ENCODE assay signal across 10 mouse cellular contexts in the genomic region with DNA sequence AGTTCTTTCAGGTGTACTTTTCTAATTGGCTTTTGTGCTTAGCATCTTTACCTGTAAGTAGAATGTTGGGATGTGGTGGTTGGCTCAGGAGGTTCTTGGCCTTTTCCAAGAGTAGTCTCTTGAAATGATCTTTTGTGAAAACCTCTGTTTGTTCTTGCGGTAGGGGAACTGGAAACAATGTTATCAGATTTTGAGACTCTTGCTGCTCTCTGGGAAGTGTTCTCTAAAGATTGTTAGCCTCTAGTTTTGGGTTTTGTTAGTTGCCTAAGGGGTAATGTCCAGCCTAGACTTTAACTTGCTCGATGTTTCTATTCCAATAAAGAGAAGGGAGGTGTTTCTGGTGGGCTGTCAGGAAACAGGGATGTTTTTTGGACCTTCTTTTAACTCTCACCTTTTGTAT. TPM values are rescaled to one million over a fixed set of nuclear protein-coding genes. Genes with fewer than 3 reads are reported as not detected.
DNase-seq lines count a peak whose midpoint lies in the region; ATAC-seq and TF ChIP-seq lines count a peak whose summit lies in the region.
"Had no signal": no experiment of that assay in that cellular context is flagged by ENCODE, and none has a peak within 500 bp of the region (broad histone marks: within the 10 kb centered on the region; RNA-seq: fewer than 3 reads in every experiment).

No protein-coding gene starts in this region.

- no peak overlapping the region for H3K9ac ChIP-seq in lung, postnatal 0 days (replicated peaks; ENCODE audit: low read depth)
- peak overlapping the region; percentile 96; the same call in 1 of the 2 replicates for H3K9ac ChIP-seq in forebrain, embryonic 13.5 days
- peak overlapping the region; percentile 94; the same call in 1 of the 2 replicates for H3K9ac ChIP-seq in limb, embryonic 14.5 days (ENCODE audit: low read depth, low read length, severe bottlenecking)
- H3K9ac ChIP-seq in stomach, embryonic 14.5 days (replicated peaks; ENCODE audit: low read depth, low read length): no peak overlapping the region

- no peak for DNase-seq in lung, postnatal 0 days (ENCODE audit: low spot score)
- DNase-seq in lung, postnatal 4 days: no peak
- no peak for DNase-seq in limb, embryonic 14.5 days (ENCODE audit: low spot score)
- DNase-seq in layer of hippocampus, postnatal 36 days: no peak
- no peak for DNase-seq in embryo, embryonic 10.5 days (ENCODE audit: low spot score)
- DNase-seq in cerebellum, adult 18-20 months: no peak
- DNase-seq: adrenal gland, adult 8-10 months; gastrocnemius, postnatal 36 days had no signal

- no peak for TF ChIP-seq POLR2A in limb, embryonic 14.5 days (IDR thresholded peaks at IDR 0.05; ENCODE audit: borderline replicate concordance, extremely low read depth, insufficient read depth, insufficient read length)

- H3K27ac ChIP-seq in lung, postnatal 0 days (ENCODE audit: low read length): no peak overlapping the region
- H3K27ac ChIP-seq in forebrain, embryonic 13.5 days: no peak overlapping the region
- no peak overlapping the region for H3K27ac ChIP-seq in limb, embryonic 14.5 days (replicated peaks; ENCODE audit: low read depth, low read length)
- H3K27ac ChIP-seq in stomach, embryonic 14.5 days (ENCODE audit: low read length): no peak overlapping the region

- H3K9me3 ChIP-seq in lung, postnatal 0 days (ENCODE audit: low read length): no peaks in the 10 kb centered on the region
- H3K9me3 ChIP-seq in forebrain, embryonic 13.5 days (replicated peaks): no peaks in the 10 kb centered on the region
- H3K9me3 ChIP-seq in limb, embryonic 14.5 days (ENCODE audit: control insufficient read depth, low read length): no peaks in the 10 kb centered on the region
- H3K9me3 ChIP-seq in stomach, embryonic 14.5 days (ENCODE audit: control insufficient read depth, low read depth, low read length): no peaks in the 10 kb centered on the region

- TF ChIP-seq EP300 in lung, postnatal 0 days (IDR thresholded peaks at IDR 0.05): no peak

- ATAC-seq in lung, postnatal 0 days: no peak
- no peak for ATAC-seq in forebrain, embryonic 13.5 days
- ATAC-seq in limb, embryonic 14.5 days (ENCODE audit: low FRiP score, low read depth): no peak
- ATAC-seq in stomach, embryonic 14.5 days (ENCODE audit: insufficient number of reproducible peaks, insufficient read depth, low FRiP score, low read depth): no peak

- WGBS in lung, postnatal 0 days: 34% methylated on average over 2 of the region's 2 CpGs
- WGBS in forebrain, embryonic 13.5 days: 58% methylated on average over 2 of the region's 2 CpGs
- 44% methylated on average over 2 of the region's 2 CpGs for WGBS in limb, embryonic 14.5 days
- whole genome bisulfite sequencing in stomach, embryonic 14.5 days: 46% methylated on average over 2 of the region's 2 CpGs

- no peaks in the 10 kb centered on the region; the same call in 1 of the 2 replicates for H3K4me1 ChIP-seq in lung, postnatal 0 days (ENCODE audit: insufficient read depth, low read depth, low read length)
- peaks cover 25% of the 10 kb centered on the region for H3K4me1 ChIP-seq in forebrain, embryonic 13.5 days
- peaks cover 20% of the 10 kb centered on the region for H3K4me1 ChIP-seq in limb, embryonic 14.5 days (ENCODE audit: control insufficient read depth, insufficient read depth, low read length)
- H3K4me1 ChIP-seq in stomach, embryonic 14.5 days (ENCODE audit: control insufficient read depth, insufficient read depth, low read length): peaks cover 15% of the 10 kb centered on the region

- TF ChIP-seq CTCF in lung, postnatal 0 days (IDR thresholded peaks at IDR 0.05): no peak

- H3K4me3 ChIP-seq in lung, postnatal 0 days (ENCODE audit: low read depth, low read length): no peak overlapping the region
- peak overlapping the region; percentile 93 for H3K4me3 ChIP-seq in forebrain, embryonic 13.5 days
- peak overlapping the region; percentile 93 for H3K4me3 ChIP-seq in limb, embryonic 14.5 days (replicated peaks; ENCODE audit: low read length)
- H3K4me3 ChIP-seq in stomach, embryonic 14.5 days (ENCODE audit: low read depth, low read length): peak overlapping the region; percentile 93

- peak overlapping the region; percentile 80; the same call in 1 of the 2 replicates for H3K4me2 ChIP-seq in lung, postnatal 0 days (replicated peaks; ENCODE audit: low read depth, low read length)
- H3K4me2 ChIP-seq in forebrain, embryonic 13.5 days: peak overlapping the region; percentile 84
- peak overlapping the region; percentile 88 for H3K4me2 ChIP-seq in limb, embryonic 14.5 days (replicated peaks; ENCODE audit: low read depth, low read length, severe bottlenecking)
- peak overlapping the region; percentile 87 for H3K4me2 ChIP-seq in stomach, embryonic 14.5 days (replicated peaks; ENCODE audit: low read depth, low read length)

- H3K27me3 ChIP-seq in lung, postnatal 0 days (replicated peaks; ENCODE audit: insufficient read depth, low read length): no peaks in the 10 kb centered on the region
- no peaks in the 10 kb centered on the region for H3K27me3 ChIP-seq in forebrain, embryonic 13.5 days
- no peaks in the 10 kb centered on the region for H3K27me3 ChIP-seq in limb, embryonic 14.5 days (ENCODE audit: control insufficient read depth, insufficient read depth, low read length)
- H3K27me3 ChIP-seq in stomach, embryonic 14.5 days (ENCODE audit: control insufficient read depth, insufficient read depth, low read length): no peaks in the 10 kb centered on the region

- no peaks in the 10 kb centered on the region for H3K36me3 ChIP-seq in lung, postnatal 0 days (ENCODE audit: insufficient read depth, low read length)
- no peaks in the 10 kb centered on the region for H3K36me3 ChIP-seq in forebrain, embryonic 13.5 days (ENCODE audit: poor library complexity, severe bottlenecking)
- H3K36me3 ChIP-seq in limb, embryonic 14.5 days (ENCODE audit: control insufficient read depth, insufficient read depth, low read length): no peaks in the 10 kb centered on the region
- no peaks in the 10 kb centered on the region for H3K36me3 ChIP-seq in stomach, embryonic 14.5 days (ENCODE audit: control insufficient read depth, insufficient read depth, low read length)

RNA-seq across cellular contexts. Expression of a gene that starts 1.5 kb away (rescaled TPM):
- 35.3 and 35.6 TPM in 2 replicates for polyA plus RNA-seq in lung, postnatal 0 days (2015; fragmentation: Nextera tagmentation; extraction: Ambion mirVana)
- polyA plus RNA-seq in forebrain, embryonic 13.5 days (2015; fragmentation: Nextera tagmentation; extraction: Ambion mirVana): 66.6 and 69.6 TPM in 2 replicates
- 8.3 and 11.0 TPM in 2 replicates for polyA plus RNA-seq in limb, embryonic 14.5 days (2012; rRNA removed)
- polyA plus RNA-seq in limb, embryonic 14.5 days (2014; fragmentation: Nextera tagmentation; extraction: Ambion mirVana): 29.5 and 33.3 TPM in 2 replicates
- polyA plus RNA-seq in stomach, embryonic 14.5 days (2014; fragmentation: Nextera tagmentation; extraction: Ambion mirVana): 32.5 and 33.1 TPM in 2 replicates
- 100 to 1,000 TPM; 126 to 128 TPM for total RNA-seq in layer of hippocampus, postnatal 36 days (2021)

RNA-seq across cellular contexts. Expression of a gene that starts 33.6 kb away (rescaled TPM):
- polyA plus RNA-seq in lung, postnatal 0 days (2015; fragmentation: Nextera tagmentation; extraction: Ambion mirVana): 0.96 and 2.1 TPM in 2 replicates
- polyA plus RNA-seq in forebrain, embryonic 13.5 days (2015; fragmentation: Nextera tagmentation; extraction: Ambion mirVana): not detected in 2 replicates
- polyA plus RNA-seq in limb, embryonic 14.5 days (2012; rRNA removed): 0.05 and 0.13 TPM in 2 replicates
- polyA plus RNA-seq in limb, embryonic 14.5 days (2014; fragmentation: Nextera tagmentation; extraction: Ambion mirVana): 0.40 and 0.62 TPM in 2 replicates
- 0.59 and 0.87 TPM in 2 replicates for polyA plus RNA-seq in stomach, embryonic 14.5 days (2014; fragmentation: Nextera tagmentation; extraction: Ambion mirVana)
- total RNA-seq in layer of hippocampus, postnatal 36 days (2021): not detected
- total RNA-seq: gastrocnemius, postnatal 36 days had no signal

Comparison
In these comparisons a context has a peak if more than half of its experiments do, and no peak if none do; other contexts are left out.
1. H3K9ac ChIP-seq: peak in forebrain, embryonic 13.5 days (single experiment) and limb, embryonic 14.5 days (single experiment); none in lung, postnatal 0 days (single experiment) and stomach, embryonic 14.5 days (single experiment).
2. Peak in every context shown above with its lines, with median percentiles within 50 percentile points of each other: H3K4me2 ChIP-seq.